Mouse (Mus musculus) CH12.LX (cell line): Measurements from ENCODE around the gene Dydc1. TPM values are rescaled to one million over a fixed set of nuclear protein-coding genes. Genes with fewer than 3 reads are reported as not detected.

Source experiments
- DNase-seq: peaks from one replicate; pipeline ENCODE4 v3.0.0-alpha.2; 2013; ENCODE audit errors: extremely low read depth
- H3K27ac ChIP-seq: 2 replicates; pipeline ENCODE4 v1.5.1; 2012; ENCODE audit warnings: low read depth, mild to moderate bottlenecking, control low read depth, moderate library complexity; ENCODE audit not compliant: insufficient read depth
- H3K27me3 ChIP-seq: replicated peaks from 2 replicates; pipeline ENCODE3; 2012; ENCODE audit warnings: inconsistent platforms
- H3K36me3 ChIP-seq, 2 experiments: replicated peaks in 1 of 2; 2 replicates each; pipeline versions ENCODE3 to v1.6.1; 2012; ENCODE audit warnings: inconsistent platforms in 1 of 2, low read length in 1 of 2, mild to moderate bottlenecking in 1 of 2, mixed read lengths in 1 of 2, moderate library complexity in 1 of 2; ENCODE audit not compliant: control insufficient read depth in 1 of 2, insufficient read depth in 1 of 2
- H3K4me1 ChIP-seq, 2 experiments: 2 replicates each; pipeline ENCODE4 v1.6.1; 2012; ENCODE audit warnings: inconsistent platforms in 1 of 2, moderate library complexity in 1 of 2; ENCODE audit not compliant: insufficient read depth in 2 of 2, control insufficient read depth in 1 of 2
- H3K4me2 ChIP-seq: 2 replicates; pipeline ENCODE4 v1.6.1; 2012; ENCODE audit warnings: low read depth, mild to moderate bottlenecking, control low read depth; ENCODE audit not compliant: poor library complexity, insufficient read depth, severe bottlenecking
- H3K4me3 ChIP-seq, 3 experiments: fragments of 150-350 bp in 1 of 3; sonication (generic) in 1 of 3; replicated peaks in 1 of 3; 2 replicates each; pipeline versions ENCODE3 to v1.5.1; 2011 to 2012; ENCODE audit warnings: low read depth in 2 of 3, low read length in 2 of 3, mild to moderate bottlenecking in 2 of 3, moderate library complexity in 2 of 3, control low read depth in 1 of 3, improper control_type of control experiment in 1 of 3, inconsistent platforms in 1 of 3, mixed read lengths in 1 of 3; ENCODE audit not compliant: poor library complexity in 1 of 3
- H3K79me2 ChIP-seq: replicated peaks from 2 replicates; pipeline ENCODE4 v1.6.1; 2012; ENCODE audit warnings: mild to moderate bottlenecking, moderate library complexity; ENCODE audit not compliant: control insufficient read depth, poor library complexity, insufficient read depth, severe bottlenecking; ENCODE audit errors: extremely low read depth
- H3K9ac ChIP-seq: 2 replicates; pipeline ENCODE4 v1.6.1; 2012; ENCODE audit warnings: low read depth, mild to moderate bottlenecking, control low read depth, moderate library complexity; ENCODE audit not compliant: insufficient read depth
- H3K9me3 ChIP-seq: replicated peaks from 2 replicates; pipeline ENCODE3; 2012; ENCODE audit warnings: low read length, inconsistent platforms, mixed read lengths
- BHLHE40 ChIP-seq: IDR thresholded peaks from 2 replicates; pipeline ENCODE4 v1.6.1; 2011; ENCODE audit warnings: mild to moderate bottlenecking, low read depth, low read length, improper control_type of control experiment
- CTCF ChIP-seq, 2 experiments: IDR thresholded peaks in 1 of 2; conservative IDR thresholded peaks in 1 of 2; 2 replicates each; pipeline ENCODE4 v1.5.1; 2011 to 2012; ENCODE audit warnings: low read depth in 2 of 2, low read length in 2 of 2, improper control_type of control experiment in 1 of 2, inconsistent platforms in 1 of 2, mild to moderate bottlenecking in 1 of 2, moderate library complexity in 1 of 2
- ELF1 ChIP-seq: IDR thresholded peaks from 2 replicates; pipeline ENCODE4 v1.6.1; 2014; ENCODE audit warnings: low read depth, mild to moderate bottlenecking, inconsistent platforms, low read length, improper control_type of control experiment
- EP300 ChIP-seq: IDR thresholded peaks from 2 replicates; pipeline ENCODE4 v1.6.1; 2011; ENCODE audit warnings: low read length, improper control_type of control experiment
- ETS1 ChIP-seq: conservative IDR thresholded peaks from 2 replicates; pipeline ENCODE4 v1.6.1; 2012; ENCODE audit warnings: low read depth, mild to moderate bottlenecking, inconsistent platforms, low read length, improper control_type of control experiment, moderate library complexity
- GABPA ChIP-seq: IDR thresholded peaks from 2 replicates; pipeline ENCODE4 v1.6.1; 2012; ENCODE audit warnings: low read depth, low read length, improper control_type of control experiment, inconsistent platforms; ENCODE audit not compliant: insufficient replicate concordance
- HCFC1 ChIP-seq: IDR thresholded peaks from 2 replicates; pipeline ENCODE4 v1.6.1; 2012; ENCODE audit warnings: low read depth, mild to moderate bottlenecking, inconsistent platforms, low read length, improper control_type of control experiment
- NRF1 ChIP-seq: IDR thresholded peaks from 2 replicates; pipeline ENCODE4 v1.6.1; 2014; ENCODE audit warnings: low read depth, mild to moderate bottlenecking, inconsistent platforms, low read length, improper control_type of control experiment, moderate library complexity
- POLR2AphosphoS2 ChIP-seq: IDR thresholded peaks from 2 replicates; pipeline ENCODE4 v1.6.1; 2011; ENCODE audit warnings: low read depth, low read length, improper control_type of control experiment
- RAD21 ChIP-seq: IDR thresholded peaks from 2 replicates; pipeline ENCODE4 v1.6.1; 2011; ENCODE audit warnings: low read depth, mild to moderate bottlenecking, low read length, improper control_type of control experiment, moderate library complexity
- RCOR1 ChIP-seq: conservative IDR thresholded peaks from 2 replicates; pipeline ENCODE4 v1.6.1; 2012; ENCODE audit warnings: low read depth, mild to moderate bottlenecking, inconsistent platforms, low read length, improper control_type of control experiment
- TCF12 ChIP-seq: IDR thresholded peaks from 2 replicates; pipeline ENCODE4 v1.6.1; 2014; ENCODE audit warnings: low read depth, mild to moderate bottlenecking, inconsistent platforms, low read length, improper control_type of control experiment
- USF1 ChIP-seq: IDR thresholded peaks from 2 replicates; pipeline ENCODE4 v1.6.1; 2014; ENCODE audit warnings: low read depth, mild to moderate bottlenecking, inconsistent platforms, low read length, improper control_type of control experiment
- USF2 ChIP-seq: conservative IDR thresholded peaks from 2 replicates; pipeline ENCODE4 v1.6.1; 2011; ENCODE audit warnings: low read depth, low read length, improper control_type of control experiment
- ZC3H11A ChIP-seq: IDR thresholded peaks from 2 replicates; pipeline ENCODE4 v1.6.1; 2012; ENCODE audit warnings: low read depth, mild to moderate bottlenecking, inconsistent platforms, low read length, improper control_type of control experiment
- dilution Hi-C: fragments of 300-500 bp; cut with MboI; formaldehyde crosslinking; loops from 2 replicates; pipeline ENCODE4 v1.14.3; 2020; ENCODE audit warnings: low sequenced_read_pairs; ENCODE audit not compliant: extremely low pct_unique_long_range_greater_than_20kb, extremely low pct_ligation_motif_present
- in situ Hi-C: fragments of 300-500 bp; cut with MboI; formaldehyde crosslinking; loops from 3 replicates; pipeline ENCODE4 v1.14.3; 2019; ENCODE audit warnings: low sequenced_read_pairs, low pct_ligation_motif_present, low pct_unique_long_range_greater_than_20kb, mixed read lengths
- polyA plus RNA-seq: library from polyadenylated mRNA; unstranded; fragments of >175 nt; gene quantifications from 2 replicates; pipeline ENCODE4 v1.2.1, GENCODE M21; 2012; ENCODE audit warnings: low read depth; ENCODE audit not compliant: insufficient read length
- total RNA-seq, 2 experiments: library from RNA; depleted of rRNA; stranded (reverse); fragments of 300-350 nt in 1 of 2; fragments of >200 nt in 1 of 2; gene quantifications; 2 replicates each; pipeline ENCODE4 v1.2.3; 2012 to 2014

The Dydc1 gene
- total and polyA plus RNA-seq, 3 experiments = not detected

- no peaks in the 10 kb centered on the region for H3K9me3 ChIP-seq
- no peaks in the 10 kb centered on the region for H3K27me3 ChIP-seq
- DNase-seq = no peak
- H3K4me1 ChIP-seq = no peaks in the 10 kb centered on the region
- in situ Hi-C loops = loop anchor here (10.0 kb wide), 1 partner anchor 66 kb away; no protein-coding TSS in a partner anchor
- no peak overlapping the region for H3K27ac ChIP-seq
- H3K4me2 ChIP-seq = no peak overlapping the region
- no peaks in the 10 kb centered on the region for H3K79me2 ChIP-seq
- dilution Hi-C loops = no loop called here
- TF ChIP-seq POLR2AphosphoS2 = no peak
- H3K4me3 ChIP-seq = no peak overlapping the region
- no peaks in the 10 kb centered on the region for H3K36me3 ChIP-seq
- H3K9ac ChIP-seq = no peak overlapping the region
Measured at GRCm38 (mm10) chr14:41098726-41099125, 26.0 kb downstream of the Dydc1 start.

GRCm38 (mm10) chr14:41100712-41101111 lies 28.0 kb downstream of the Dydc1 start:
- no peaks in the 10 kb centered on the region for H3K4me1 ChIP-seq
- H3K27me3 ChIP-seq = no peaks in the 10 kb centered on the region
- dilution Hi-C loops = no loop called here
- no peak overlapping the region for H3K4me3 ChIP-seq
- no peak overlapping the region for H3K4me2 ChIP-seq
- no peaks in the 10 kb centered on the region for H3K9me3 ChIP-seq
- no peaks in the 10 kb centered on the region for H3K79me2 ChIP-seq
- H3K27ac ChIP-seq = no peak overlapping the region
- H3K9ac ChIP-seq = no peak overlapping the region
- in situ Hi-C loops = no loop called here
- no peak for DNase-seq
- no peaks in the 10 kb centered on the region for H3K36me3 ChIP-seq
- TF ChIP-seq ETS1 (no peak), BHLHE40 (0 out of 2 replicates have a peak, but pooled peaks have one; percentile 18), NRF1 (no peak)

- no peak overlapping the region for H3K9ac ChIP-seq
- dilution Hi-C loops (no loop called here), in situ Hi-C loops (no loop called here)
- TF ChIP-seq ZC3H11A (no peak), RAD21 (no peak), USF2 (no peak), RCOR1 (no peak), HCFC1 (no peak), ETS1 (no peak), EP300 (no peak), GABPA (no peak), ELF1 (no peak), TCF12 (no peak), USF1 (no peak), CTCF (conservative IDR thresholded peaks at IDR 0.05 in 1 of 2, IDR thresholded peaks at IDR 0.05 in 1 of 2; ENCODE audit: low read depth in 2 of 2, low read length in 2 of 2) (no peak)
- no peaks in the 10 kb centered on the region for H3K27me3 ChIP-seq
- H3K9me3 ChIP-seq = no peaks in the 10 kb centered on the region
- H3K4me1 ChIP-seq = no peaks in the 10 kb centered on the region
- no peak overlapping the region for H3K4me3 ChIP-seq
- no peak for DNase-seq
- H3K79me2 ChIP-seq = no peaks in the 10 kb centered on the region
- H3K27ac ChIP-seq = no peak overlapping the region
- no peak overlapping the region for H3K4me2 ChIP-seq
- no peaks in the 10 kb centered on the region for H3K36me3 ChIP-seq
Measured at GRCm38 (mm10) chr14:41101242-41101641, 28.5 kb downstream of the Dydc1 start.
